Mouse (Mus musculus) olfactory bulb, adult 2 months (tissue): ENCODE data around the gene Cort. TPM values are rescaled to one million over a fixed set of nuclear protein-coding genes. Genes with fewer than 3 reads are reported as not detected.
A peak's percentile ranks its signal among the peaks of the same experiment; 100 is the strongest.
"Not testable (repeated sequence)": the region's sequence is repeated elsewhere in the genome, so short reads cannot be mapped to it uniquely, and the experiment has no call there.

Source experiments
- H3K27ac ChIP-seq: fragments of 200-500 bp; 2 replicates; pipeline ENCODE4 v1.5.1; 2012; ENCODE audit warnings: low read depth, low read length; ENCODE audit not compliant: insufficient read depth
- H3K4me1 ChIP-seq: fragments of 200-500 bp; 2 replicates; pipeline ENCODE4 v1.6.1; 2012; ENCODE audit warnings: low read length; ENCODE audit not compliant: control insufficient read depth, insufficient read depth
- H3K4me3 ChIP-seq: fragments of 200-500 bp; 2 replicates; pipeline ENCODE4 v1.5.1; 2012; ENCODE audit warnings: mild to moderate bottlenecking, low read depth, low read length, moderate library complexity; ENCODE audit not compliant: insufficient read depth
- CTCF ChIP-seq: fragments of 200-500 bp; IDR thresholded peaks from 2 replicates; pipeline ENCODE4 v1.5.1; 2012; ENCODE audit warnings: low read depth, mild to moderate bottlenecking, low read length, moderate library complexity; ENCODE audit not compliant: insufficient read depth
- POLR2A ChIP-seq: fragments of 200-500 bp; IDR thresholded peaks from 2 replicates; pipeline ENCODE4 v1.6.1; 2012; ENCODE audit warnings: mild to moderate bottlenecking, low read depth, low read length, moderate library complexity; ENCODE audit not compliant: insufficient read depth
- WGBS: fragments of 180-500 bp; shearing (Covaris S2); methylation state at CpG from one replicate; pipeline ENCODE4 v1.1.7; 2018; 5-methylcytosine and 5-hydroxymethylcytosine counted together
- polyA plus RNA-seq: library from polyadenylated mRNA; stranded (reverse); fragments of >200 nt; gene quantifications from 2 replicates; pipeline ENCODE4 v1.2.4, GENCODE M21; 2012; ENCODE audit warnings: low replicate concordance; ENCODE audit not compliant: missing spikeins, insufficient read depth, insufficient read length

The Cort gene
- polyA plus RNA-seq = not detected in 2 replicates

GRCm38 (mm10) chr4:149126663-149127062 lies at the start of gene Cort:
Gene Cort, minus strand, starts transcription at chr4:149126763.
- 32% methylated on average over 11 of the region's 11 CpGs for WGBS
- peak within 1 kb of the TSS; percentile 16 for H3K4me3 ChIP-seq
- TF ChIP-seq POLR2A = no peak
- no peak for TF ChIP-seq CTCF
- peaks cover 29% of the 10 kb centered on the region for H3K4me1 ChIP-seq
- H3K27ac ChIP-seq = peak within 1 kb of the TSS; percentile 75

GRCm38 (mm10) chr4:149173661-149174060 lies 47.1 kb upstream of the Cort start:
- no peak overlapping the region for H3K4me3 ChIP-seq
- 84% methylated on average over 6 of the region's 6 CpGs for WGBS
- H3K27ac ChIP-seq = no peak overlapping the region
- H3K4me1 ChIP-seq = peaks cover 2% of the 10 kb centered on the region; the same call in 1 of the 2 replicates
- no peak for TF ChIP-seq POLR2A
- no peak for TF ChIP-seq CTCF

GRCm38 (mm10) chr4:149172666-149173065 lies 46.1 kb upstream of the Cort start:
- no peak overlapping the region for H3K27ac ChIP-seq

GRCm38 (mm10) chr4:149172083-149172482 lies 45.5 kb upstream of the Cort start:
- TF ChIP-seq CTCF (no peak), POLR2A (no peak)
- Histone ChIP-seq H3K4me1 (peaks cover 2% of the 10 kb centered on the region; the same call in 1 of the 2 replicates), H3K27ac (no peak overlapping the region), H3K4me3 (no peak overlapping the region)
- 92% methylated on average over 5 of the region's 5 CpGs for WGBS

More at GRCm38 (mm10) chr4:149172666-149173065, 46.1 kb upstream of the Cort start:
- WGBS = 64% methylated on average over 2 of the region's 2 CpGs
- Histone ChIP-seq H3K4me3 (no peak overlapping the region), H3K4me1 (peaks cover 2% of the 10 kb centered on the region; the same call in 1 of the 2 replicates)
- no peak for TF ChIP-seq CTCF
- TF ChIP-seq POLR2A = no peak

- H3K4me3 ChIP-seq = no peak overlapping the region
- H3K4me1 ChIP-seq = peaks cover 2% of the 10 kb centered on the region; the same call in 1 of the 2 replicates
- no peak for TF ChIP-seq CTCF
- TF ChIP-seq POLR2A = no peak
- H3K27ac ChIP-seq = no peak overlapping the region
- 56% methylated on average over 5 of the region's 5 CpGs for WGBS
These were observed 45.0 kb upstream of the Cort start for GRCm38 (mm10) chr4:149171581-149171981.

GRCm38 (mm10) chr4:149170394-149170931 lies 43.9 kb upstream of the Cort start:
- Histone ChIP-seq H3K4me3 (no peak overlapping the region), H3K4me1 (peaks cover 2% of the 10 kb centered on the region; the same call in 1 of the 2 replicates), H3K27ac (no peak overlapping the region)
- 76% methylated on average over 7 of the region's 7 CpGs for WGBS
- TF ChIP-seq CTCF (no peak), POLR2A (no peak)

GRCm38 (mm10) chr4:149169926-149170325 lies 43.4 kb upstream of the Cort start:
- not testable (repeated sequence) for H3K4me3 ChIP-seq, H3K27ac ChIP-seq, H3K4me1 ChIP-seq
- 76% methylated on average over 7 of the region's 8 CpGs for WGBS

- TF ChIP-seq POLR2A (no peak), CTCF (no peak)
- Histone ChIP-seq H3K4me1 (peaks cover 2% of the 10 kb centered on the region; the same call in 1 of the 2 replicates), H3K4me3 (no peak overlapping the region), H3K27ac (no peak overlapping the region)
- WGBS = 71% methylated on average over 2 of the region's 2 CpGs
These were observed 41.5 kb upstream of the Cort start for GRCm38 (mm10) chr4:149168016-149168415.

GRCm38 (mm10) chr4:149166957-149167611 lies 40.5 kb upstream of the Cort start:
- Histone ChIP-seq H3K27ac (no peak overlapping the region), H3K4me3 (peak overlapping the region; percentile 70), H3K4me1 (peaks cover under 1% of the 10 kb centered on the region; the same call in 1 of the 2 replicates)
- TF ChIP-seq CTCF = no peak
- no peak for TF ChIP-seq POLR2A
- under 1% methylated on average over 27 of the region's 27 CpGs for WGBS
